Mouse (Mus musculus): ENCODE results near the gene Acr.

- no peak for TF ChIP-seq CTCF (IDR thresholded peaks at IDR 0.05)
- TF ChIP-seq POLR2A (IDR thresholded peaks at IDR 0.05; ENCODE audit: insufficient read depth, low read depth, low read length) = no peak
These were observed 10.1 kb upstream of the Acr start for GRCm38 (mm10) chr15:89557996-89558390.

Data from heart, adult 2 months (tissue).